Comparison of ENCODE assay signal across 26 mouse cellular contexts in the genomic region with DNA sequence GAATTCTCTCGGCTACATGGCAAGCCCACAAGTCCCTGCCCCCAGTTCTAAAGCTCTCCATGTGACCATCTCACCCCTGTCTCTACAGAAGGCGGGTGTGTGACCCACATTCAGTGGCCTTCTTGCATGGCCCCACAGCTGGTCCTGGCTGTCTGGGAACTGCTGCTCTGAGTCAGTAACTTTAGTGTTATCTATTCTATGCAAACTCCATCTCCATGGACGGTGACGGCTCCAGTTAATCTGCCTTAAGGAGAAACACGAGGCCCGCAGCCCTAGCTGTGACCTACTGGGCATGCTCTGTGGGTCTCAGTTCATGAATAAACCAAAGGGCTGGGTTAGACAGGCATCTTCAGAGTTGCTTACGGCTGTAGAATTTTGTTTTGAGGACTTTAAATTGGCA. TPM values are rescaled to one million over a fixed set of nuclear protein-coding genes. Genes with fewer than 3 reads are reported as not detected.
A peak's percentile ranks its signal among the peaks of the same experiment; 100 is the strongest.
DNase-seq lines count a peak whose midpoint lies in the region; ATAC-seq and TF ChIP-seq lines count a peak whose summit lies in the region.
"Had no signal": no experiment of that assay in that cellular context is flagged by ENCODE, and none has a peak within 500 bp of the region (broad histone marks: within the 10 kb centered on the region; RNA-seq: fewer than 3 reads in every experiment).

No protein-coding gene starts in this region.

- H3K27me3 ChIP-seq in embryonic facial prominence, embryonic 13.5 days: no peaks in the 10 kb centered on the region
- no peaks in the 10 kb centered on the region for H3K27me3 ChIP-seq in embryonic facial prominence, embryonic 10.5 days (replicated peaks; ENCODE audit: low read depth, poor library complexity, severe bottlenecking)
- peaks cover 8% of the 10 kb centered on the region; the same call in 1 of the 2 replicates for H3K27me3 ChIP-seq in heart, embryonic 10.5 days (ENCODE audit: insufficient read depth, poor library complexity, severe bottlenecking)
- H3K27me3 ChIP-seq in G1E (ENCODE audit: insufficient read depth, low read length): no peaks in the 10 kb centered on the region
- no peaks in the 10 kb centered on the region for H3K27me3 ChIP-seq in liver, embryonic 13.5 days
- H3K27me3 ChIP-seq: forebrain, embryonic 12.5 days; neural tube, embryonic 12.5 days had no signal

- H3K9ac ChIP-seq in embryonic facial prominence, embryonic 13.5 days: no peak overlapping the region
- H3K9ac ChIP-seq in liver, embryonic 13.5 days: peak overlapping the region; percentile 62
- H3K9ac ChIP-seq: forebrain, embryonic 12.5 days; neural tube, embryonic 12.5 days had no signal

- 57% methylated on average over 7 of the region's 7 CpGs for WGBS in embryonic facial prominence, embryonic 13.5 days
- WGBS in embryonic facial prominence, embryonic 10.5 days: 69% methylated on average over 7 of the region's 7 CpGs
- 58% methylated on average over 7 of the region's 7 CpGs for WGBS in heart, embryonic 10.5 days
- WGBS in liver, embryonic 13.5 days (ENCODE audit: insufficient replicate concordance): 26% methylated on average over 7 of the region's 7 CpGs

- peak overlapping the region; percentile 11; the same call in 1 of the 2 replicates for H3K27ac ChIP-seq in embryonic facial prominence, embryonic 13.5 days
- H3K27ac ChIP-seq in embryonic facial prominence, embryonic 10.5 days (replicated peaks): no peak overlapping the region; the same call in 1 of the 2 replicates
- H3K27ac ChIP-seq in heart, embryonic 10.5 days: 0 out of 2 replicates have a peak overlapping the region, but pooled peaks have one; percentile 48
- peak overlapping the region; percentile 100 for H3K27ac ChIP-seq in liver, embryonic 13.5 days
- H3K27ac ChIP-seq: forebrain, embryonic 12.5 days; hindbrain, postnatal 0 days; kidney, postnatal 0 days; neural tube, embryonic 12.5 days had no signal

- DNase-seq in embryonic facial prominence, embryonic 10.5 days (ENCODE audit: low spot score): no peak
- no peak for DNase-seq in heart, embryonic 10.5 days (ENCODE audit: low spot score)
- DNase-seq in heart, adult 9 months (ENCODE audit: low spot score in 2 of 2): no peak
- no peak for DNase-seq in G1E (ENCODE audit: low spot score)
- peak; percentile 71 for DNase-seq in liver, embryonic 13.5 days
- DNase-seq in cerebellum, postnatal 36 days: no peak
- DNase-seq in left cerebral cortex, adult 11 months (ENCODE audit: low spot score): no peak
- DNase-seq: adrenal gland, postnatal 10 days; cerebellum, adult 9-11 months; gastrocnemius, postnatal 36 days; layer of hippocampus, postnatal 36 days; lung, adult 2 months; right cerebral cortex, postnatal 14 days; spleen, adult 18-20 months had no signal

- no peak for ATAC-seq in embryonic facial prominence, embryonic 13.5 days (ENCODE audit: insufficient number of reproducible peaks, insufficient read depth, low FRiP score, low TSS enrichment, low read depth)
- ATAC-seq in G1E (ENCODE audit: extremely low read depth, insufficient number of reproducible peaks, low FRiP score, poor library complexity, severe bottlenecking): peak; percentile 66
- peak; percentile 43 for ATAC-seq in liver, embryonic 13.5 days (ENCODE audit: low read depth)
- ATAC-seq: activated CD4-positive, CD25-positive, alpha-beta regulatory T cell, adult 4 months; hindbrain, postnatal 0 days; intestine, postnatal 0 days had no signal

- H3K9me3 ChIP-seq in embryonic facial prominence, embryonic 13.5 days: no peaks in the 10 kb centered on the region
- no peaks in the 10 kb centered on the region for H3K9me3 ChIP-seq in embryonic facial prominence, embryonic 10.5 days
- no peaks in the 10 kb centered on the region for H3K9me3 ChIP-seq in heart, embryonic 10.5 days
- no peaks in the 10 kb centered on the region for H3K9me3 ChIP-seq in G1E (replicated peaks)
- no peaks in the 10 kb centered on the region for H3K9me3 ChIP-seq in liver, embryonic 13.5 days (replicated peaks)
- H3K9me3 ChIP-seq: forebrain, embryonic 12.5 days; neural tube, embryonic 12.5 days had no signal

- no peak for TF ChIP-seq CTCF in G1E (IDR thresholded peaks at IDR 0.05; ENCODE audit: low read depth, low read length)

- no peak overlapping the region for H3K4me2 ChIP-seq in embryonic facial prominence, embryonic 13.5 days
- peak overlapping the region; percentile 89 for H3K4me2 ChIP-seq in liver, embryonic 13.5 days
- H3K4me2 ChIP-seq: forebrain, embryonic 12.5 days; neural tube, embryonic 12.5 days had no signal

- peaks cover 36% of the 10 kb centered on the region for H3K4me1 ChIP-seq in embryonic facial prominence, embryonic 13.5 days
- peaks cover 28% of the 10 kb centered on the region for H3K4me1 ChIP-seq in embryonic facial prominence, embryonic 10.5 days
- peaks cover 47% of the 10 kb centered on the region for H3K4me1 ChIP-seq in heart, embryonic 10.5 days
- H3K4me1 ChIP-seq in G1E (ENCODE audit: insufficient read depth, low read depth, low read length): peaks cover 88% of the 10 kb centered on the region
- H3K4me1 ChIP-seq in liver, embryonic 13.5 days (replicated peaks): peaks cover 86% of the 10 kb centered on the region

- no peak overlapping the region for H3K4me3 ChIP-seq in embryonic facial prominence, embryonic 13.5 days
- no peak overlapping the region for H3K4me3 ChIP-seq in embryonic facial prominence, embryonic 10.5 days
- no peak overlapping the region for H3K4me3 ChIP-seq in heart, embryonic 10.5 days
- no peak overlapping the region; the same call in 1 of the 2 replicates for H3K4me3 ChIP-seq in G1E (ENCODE audit: low read depth, low read length)
- H3K4me3 ChIP-seq in liver, embryonic 13.5 days (replicated peaks): peak overlapping the region; percentile 9
- H3K4me3 ChIP-seq: forebrain, embryonic 12.5 days; neural tube, embryonic 12.5 days had no signal

- H3K36me3 ChIP-seq in embryonic facial prominence, embryonic 13.5 days: no peaks in the 10 kb centered on the region
- 0 out of 2 replicates have a peak, but pooled peaks cover 4% of the 10 kb centered on the region for H3K36me3 ChIP-seq in embryonic facial prominence, embryonic 10.5 days (replicated peaks)
- peaks cover 13% of the 10 kb centered on the region for H3K36me3 ChIP-seq in heart, embryonic 10.5 days
- peaks cover 87% of the 10 kb centered on the region for H3K36me3 ChIP-seq in G1E (replicated peaks)
- peaks cover 55% of the 10 kb centered on the region for H3K36me3 ChIP-seq in liver, embryonic 13.5 days
- H3K36me3 ChIP-seq: forebrain, embryonic 12.5 days; neural tube, embryonic 12.5 days had no signal

RNA-seq across cellular contexts. Expression of a gene that starts 10.7 kb away (rescaled TPM):
- 3.1 and 3.5 TPM in 2 replicates for polyA plus RNA-seq in embryonic facial prominence, embryonic 13.5 days (2015; fragmentation: Nextera tagmentation; extraction: Ambion mirVana)
- polyA plus RNA-seq in embryonic facial prominence, embryonic 10.5 days (2016; fragmentation: Nextera tagmentation; extraction: Ambion mirVana): 0.16 and 0.26 TPM in 2 replicates
- 0.28 and 0.45 TPM in 2 replicates for polyA plus RNA-seq in heart, embryonic 10.5 days (2016; fragmentation: Nextera tagmentation; extraction: Ambion mirVana)
- total RNA-seq in G1E (2014; fragmentation: Nextera tagmentation): 0.83 TPM in 1 of 2 replicates, not detected in the other
- 0.06 and 0.33 TPM in 2 replicates for total RNA-seq in G1E (2017)
- polyA plus RNA-seq in G1E (2012): 0.03 and 0.07 TPM in 2 replicates
- polyA plus RNA-seq in liver, embryonic 13.5 days (2015; fragmentation: Nextera tagmentation; extraction: Ambion mirVana): 0.89 and 1.1 TPM in 2 replicates
- total RNA-seq: hindbrain, postnatal 0 days had no signal
- polyA plus RNA-seq: activated CD4-positive, CD25-positive, alpha-beta regulatory T cell, adult 4 months had no signal

RNA-seq across cellular contexts. Expression of a gene that starts 16.9 kb away (rescaled TPM):
- 1.7 and 2.5 TPM in 2 replicates for polyA plus RNA-seq in embryonic facial prominence, embryonic 13.5 days (2015; fragmentation: Nextera tagmentation; extraction: Ambion mirVana)
- 1.7 and 2.5 TPM in 2 replicates for polyA plus RNA-seq in embryonic facial prominence, embryonic 10.5 days (2016; fragmentation: Nextera tagmentation; extraction: Ambion mirVana)
- polyA plus RNA-seq in heart, embryonic 10.5 days (2016; fragmentation: Nextera tagmentation; extraction: Ambion mirVana): 5.6 and 5.7 TPM in 2 replicates
- total RNA-seq in G1E (2014; fragmentation: Nextera tagmentation): 34.2 and 36.5 TPM in 2 replicates
- 26.8 and 27.4 TPM in 2 replicates for total RNA-seq in G1E (2017)
- 18.1 and 21.3 TPM in 2 replicates for polyA plus RNA-seq in G1E (2012)
- 18.8 and 20.2 TPM in 2 replicates for polyA plus RNA-seq in liver, embryonic 13.5 days (2015; fragmentation: Nextera tagmentation; extraction: Ambion mirVana)

RNA-seq across cellular contexts. Expression of a gene that starts 28.6 kb away (rescaled TPM):
- 1.2 and 1.6 TPM in 2 replicates for polyA plus RNA-seq in embryonic facial prominence, embryonic 13.5 days (2015; fragmentation: Nextera tagmentation; extraction: Ambion mirVana)
- polyA plus RNA-seq in embryonic facial prominence, embryonic 10.5 days (2016; fragmentation: Nextera tagmentation; extraction: Ambion mirVana): 0.33 and 0.46 TPM in 2 replicates
- polyA plus RNA-seq in heart, embryonic 10.5 days (2016; fragmentation: Nextera tagmentation; extraction: Ambion mirVana): 0.26 and 0.36 TPM in 2 replicates
- not detected in 2 replicates for total RNA-seq in G1E (2014; fragmentation: Nextera tagmentation)
- not detected in 2 replicates for total RNA-seq in G1E (2017)
- polyA plus RNA-seq in G1E (2012): not detected in 2 replicates
- 0.17 and 0.31 TPM in 2 replicates for polyA plus RNA-seq in liver, embryonic 13.5 days (2015; fragmentation: Nextera tagmentation; extraction: Ambion mirVana)
- total RNA-seq: hematopoietic stem cell, adult 5-6 weeks had no signal
- polyA plus RNA-seq: activated CD4-positive, CD25-positive, alpha-beta regulatory T cell, adult 4 months had no signal

RNA-seq across cellular contexts. Expression of a gene that starts 42.0 kb away (rescaled TPM):
- polyA plus RNA-seq in embryonic facial prominence, embryonic 13.5 days (2015; fragmentation: Nextera tagmentation; extraction: Ambion mirVana): 12.8 and 17.0 TPM in 2 replicates
- polyA plus RNA-seq in embryonic facial prominence, embryonic 10.5 days (2016; fragmentation: Nextera tagmentation; extraction: Ambion mirVana): not detected in 2 replicates
- polyA plus RNA-seq in heart, embryonic 10.5 days (2016; fragmentation: Nextera tagmentation; extraction: Ambion mirVana): not detected in 2 replicates
- total RNA-seq in G1E (2014; fragmentation: Nextera tagmentation) (not detected in 2 replicates), G1E (2017) (not detected in 2 replicates)
- polyA plus RNA-seq in G1E (2012): not detected in 2 replicates
- not detected in 2 replicates for polyA plus RNA-seq in liver, embryonic 13.5 days (2015; fragmentation: Nextera tagmentation; extraction: Ambion mirVana)
- total RNA-seq: adrenal gland, postnatal 10 days; gastrocnemius, postnatal 36 days; hematopoietic stem cell, adult 5-6 weeks; hindbrain, postnatal 0 days; layer of hippocampus, postnatal 36 days had no signal
- polyA plus RNA-seq: activated CD4-positive, CD25-positive, alpha-beta regulatory T cell, adult 4 months; frontal cortex, adult 2 months; heart, embryonic 14.5 days; hindbrain, postnatal 0 days; kidney, postnatal 0 days; limb, embryonic 11.5 days; neural tube, embryonic 12.5 days; urinary bladder, adult 2 months had no signal

RNA-seq across cellular contexts. Expression of a gene that starts 43.2 kb away (rescaled TPM):
- polyA plus RNA-seq in embryonic facial prominence, embryonic 13.5 days (2015; fragmentation: Nextera tagmentation; extraction: Ambion mirVana): 88.4 and 108 TPM in 2 replicates
- 116 and 122 TPM in 2 replicates for polyA plus RNA-seq in embryonic facial prominence, embryonic 10.5 days (2016; fragmentation: Nextera tagmentation; extraction: Ambion mirVana)
- polyA plus RNA-seq in heart, embryonic 10.5 days (2016; fragmentation: Nextera tagmentation; extraction: Ambion mirVana): 76.3 and 93.2 TPM in 2 replicates
- total RNA-seq in G1E (2014; fragmentation: Nextera tagmentation) (4.8 and 10.0 TPM in 2 replicates), G1E (2017) (40.8 and 41.0 TPM in 2 replicates)
- polyA plus RNA-seq in G1E (2012): 35.7 and 37.7 TPM in 2 replicates
- 68.5 and 72.3 TPM in 2 replicates for polyA plus RNA-seq in liver, embryonic 13.5 days (2015; fragmentation: Nextera tagmentation; extraction: Ambion mirVana)
